23 mouse cellular contexts compared by ENCODE assay signal in genomic region chr11:11675063-11675462, GRCm38 (mm10). TPM values are rescaled to one million over a fixed set of nuclear protein-coding genes. Genes with fewer than 3 reads are reported as not detected.
"Had no signal": no experiment of that assay in that cellular context is flagged by ENCODE, and none has a peak within 500 bp of the region (broad histone marks: within the 10 kb centered on the region; RNA-seq: fewer than 3 reads in every experiment).

No protein-coding gene starts in this region.

- H3K4me1 ChIP-seq: neural tube, embryonic 15.5 days; stomach, embryonic 15.5 days had no signal

- H3K27ac ChIP-seq: neural tube, embryonic 15.5 days; stomach, embryonic 15.5 days; stomach, postnatal 0 days had no signal

- DNase-seq: retina, postnatal 1 day; right cerebral cortex, adult 18-20 months; right cerebral cortex, postnatal 14 days; right cerebral cortex, postnatal 25 days; right cerebral cortex, postnatal 4 days; spleen, adult 18-20 months; thymus, adult 18-20 months; thymus, adult 2 months; thymus, postnatal 14 days; thymus, postnatal 25 days; thymus, postnatal 36 days; thymus, postnatal 4 days had no signal

- H3K4me2 ChIP-seq: neural tube, embryonic 15.5 days; stomach, embryonic 15.5 days had no signal

- H3K36me3 ChIP-seq: neural tube, embryonic 15.5 days; stomach, embryonic 15.5 days had no signal

- H3K9me3 ChIP-seq: neural tube, embryonic 15.5 days; stomach, embryonic 15.5 days had no signal

- H3K4me3 ChIP-seq: neural tube, embryonic 15.5 days; stomach, embryonic 15.5 days had no signal

- H3K9ac ChIP-seq: neural tube, embryonic 15.5 days; stomach, embryonic 15.5 days had no signal

- H3K27me3 ChIP-seq: neural tube, embryonic 15.5 days; stomach, embryonic 15.5 days had no signal

RNA-seq across cellular contexts. Expression of gene 4930512M02Rik, which starts 47.4 kb away (rescaled TPM):
- total RNA-seq: neutrophil, adult 5-6 weeks had no signal
- polyA plus RNA-seq: neural tube, embryonic 14.5 days; neural tube, embryonic 15.5 days; small intestine, adult 2 months; spleen, adult 2 months; stomach, embryonic 14.5 days; stomach, embryonic 15.5 days; stomach, embryonic 16.5 days; stomach, postnatal 0 days; thymus, adult 2 months; thymus, postnatal 0 days; urinary bladder, adult 2 months had no signal
